ENCODE assay signal across 37 mouse cellular contexts in the genomic region with DNA sequence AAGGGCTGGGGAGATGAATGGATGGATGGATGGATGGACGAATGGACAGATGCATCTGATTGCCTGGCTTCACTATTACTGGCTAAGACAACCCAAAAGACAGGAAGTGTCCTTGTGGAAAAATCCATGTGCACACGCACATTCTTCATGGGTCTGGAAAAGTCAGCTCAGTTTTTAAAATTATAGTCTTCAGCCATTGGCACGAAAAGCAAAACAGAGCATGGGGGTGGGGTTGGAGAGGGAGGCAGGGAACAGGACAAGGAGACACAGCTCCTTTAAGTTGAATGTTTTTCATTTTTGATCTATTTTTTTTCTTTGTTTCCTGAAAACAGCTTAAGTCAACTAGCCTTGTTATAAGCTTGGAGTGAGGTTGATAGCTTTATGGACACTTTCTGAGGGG. TPM values are rescaled to one million over a fixed set of nuclear protein-coding genes. Genes with fewer than 3 reads are reported as not detected.
DNase-seq lines count a peak whose midpoint lies in the region; ATAC-seq and TF ChIP-seq lines count a peak whose summit lies in the region.
"Had no signal": no experiment of that assay in that cellular context is flagged by ENCODE, and none has a peak within 500 bp of the region (broad histone marks: within the 10 kb centered on the region; RNA-seq: fewer than 3 reads in every experiment).

No protein-coding gene starts in this region.

- no peaks in the 10 kb centered on the region for H3K79me2 ChIP-seq in liver, adult 2 months (ENCODE audit: control insufficient read depth, insufficient read depth, low read length)

- TF ChIP-seq EP300 in liver, postnatal 0 days (IDR thresholded peaks at IDR 0.05; ENCODE audit: low read depth), result no peak

- TF ChIP-seq CTCF in kidney, adult 2 months (conservative IDR thresholded peaks at IDR 0.05; ENCODE audit: insufficient read depth, insufficient read length, low read depth, low read length), result no peak
- no peak for TF ChIP-seq CTCF in liver, adult 2 months (IDR thresholded peaks at IDR 0.05; ENCODE audit: low read depth, low read length)
- no peak for TF ChIP-seq CTCF in liver, postnatal 0 days (IDR thresholded peaks at IDR 0.05; ENCODE audit: low read depth)

- H3K36me3 ChIP-seq in kidney, adult 2 months (ENCODE audit: control insufficient read depth, insufficient read depth, low read length), result no peaks in the 10 kb centered on the region
- H3K36me3 ChIP-seq in kidney, embryonic 14.5 days (ENCODE audit: control insufficient read depth, insufficient read depth, low read length), result no peaks in the 10 kb centered on the region; the same call in 1 of the 2 replicates
- 0 out of 2 replicates have a peak, but pooled peaks cover 1% of the 10 kb centered on the region for H3K36me3 ChIP-seq in liver, adult 2 months (ENCODE audit: control insufficient read depth, insufficient read depth, low read length)
- peaks cover 18% of the 10 kb centered on the region for H3K36me3 ChIP-seq in liver, postnatal 0 days (replicated peaks; ENCODE audit: insufficient read depth, low read length)
- H3K36me3 ChIP-seq: heart, embryonic 15.5 days; midbrain, embryonic 13.5 days; neural tube, embryonic 15.5 days; stomach, embryonic 15.5 days had no signal

- no peaks in the 10 kb centered on the region for H3K27me3 ChIP-seq in kidney, adult 2 months (replicated peaks; ENCODE audit: control insufficient read depth, insufficient read depth, low read length)
- no peaks in the 10 kb centered on the region for H3K27me3 ChIP-seq in kidney, embryonic 14.5 days (ENCODE audit: control insufficient read depth, insufficient read depth, low read length)
- no peaks in the 10 kb centered on the region for H3K27me3 ChIP-seq in liver, adult 2 months (ENCODE audit: control insufficient read depth, insufficient read depth, low read length)
- H3K27me3 ChIP-seq in liver, postnatal 0 days (ENCODE audit: insufficient read depth, low read length), result no peaks in the 10 kb centered on the region
- H3K27me3 ChIP-seq: embryonic facial prominence, embryonic 12.5 days; heart, embryonic 15.5 days; limb, embryonic 13.5 days; liver, embryonic 12.5 days; megakaryocyte, embryonic 14.5 days; midbrain, embryonic 13.5 days; neural tube, embryonic 15.5 days; stomach, embryonic 15.5 days had no signal

- H3K4me1 ChIP-seq in kidney, adult 2 months (ENCODE audit: control insufficient read depth, insufficient read depth, low read length), result no peaks in the 10 kb centered on the region
- H3K4me1 ChIP-seq in kidney, embryonic 14.5 days (ENCODE audit: control insufficient read depth, insufficient read depth, low read length), result no peaks in the 10 kb centered on the region
- H3K4me1 ChIP-seq in liver, adult 2 months (ENCODE audit: control insufficient read depth, insufficient read depth, low read length), result no peaks in the 10 kb centered on the region
- peaks cover 8% of the 10 kb centered on the region; the same call in 1 of the 2 replicates for H3K4me1 ChIP-seq in liver, postnatal 0 days (ENCODE audit: insufficient read depth)
- H3K4me1 ChIP-seq: embryonic facial prominence, embryonic 12.5 days; heart, embryonic 15.5 days; liver, embryonic 12.5 days; neural tube, embryonic 15.5 days; stomach, embryonic 15.5 days had no signal

- no peak overlapping the region for H3K9ac ChIP-seq in kidney, embryonic 14.5 days (ENCODE audit: low read depth, low read length)
- H3K9ac ChIP-seq in liver, adult 2 months (ENCODE audit: low read depth, low read length), result no peak overlapping the region
- no peak overlapping the region for H3K9ac ChIP-seq in liver, postnatal 0 days (replicated peaks)
- H3K9ac ChIP-seq: embryonic facial prominence, embryonic 12.5 days; heart, embryonic 15.5 days; limb, embryonic 13.5 days; liver, embryonic 12.5 days; midbrain, embryonic 13.5 days; neural tube, embryonic 15.5 days; stomach, embryonic 15.5 days had no signal

- WGBS in kidney, adult 2 months, result 53% methylated on average over 3 of the region's 3 CpGs
- WGBS in kidney, embryonic 14.5 days, result 70% methylated on average over 3 of the region's 3 CpGs
- WGBS in liver, adult 2 months, result 76% methylated on average over 3 of the region's 3 CpGs
- WGBS in liver, postnatal 0 days (ENCODE audit: insufficient replicate concordance), result 71% methylated on average over 3 of the region's 3 CpGs

- H3K27ac ChIP-seq in kidney, adult 2 months (ENCODE audit: insufficient read depth, low read depth, low read length), result peak overlapping the region; percentile 43; the same call in 1 of the 2 replicates
- no peak overlapping the region for H3K27ac ChIP-seq in kidney, embryonic 14.5 days (ENCODE audit: low read depth, low read length)
- no peak overlapping the region for H3K27ac ChIP-seq in liver, adult 2 months (replicated peaks; ENCODE audit: insufficient read depth, low read depth, low read length)
- H3K27ac ChIP-seq in liver, postnatal 0 days (ENCODE audit: low read depth), result no peak overlapping the region
- H3K27ac ChIP-seq: embryonic facial prominence, embryonic 12.5 days; heart, embryonic 10.5 days; heart, embryonic 15.5 days; limb, embryonic 13.5 days; liver, embryonic 12.5 days; midbrain, embryonic 13.5 days; neural tube, embryonic 15.5 days; stomach, embryonic 15.5 days had no signal

- no peak for TF ChIP-seq POLR2A in kidney, adult 2 months (IDR thresholded peaks at IDR 0.05; ENCODE audit: low read depth, low read length)
- no peak for TF ChIP-seq POLR2A in liver, adult 2 months (IDR thresholded peaks at IDR 0.05; ENCODE audit: extremely low read depth, insufficient read depth, low read length)

- no peak overlapping the region for H3K4me3 ChIP-seq in kidney, adult 2 months (ENCODE audit: insufficient read depth, low read depth, low read length)
- H3K4me3 ChIP-seq in kidney, embryonic 14.5 days (ENCODE audit: low read length), result no peak overlapping the region
- no peak overlapping the region for H3K4me3 ChIP-seq in liver, adult 2 months (ENCODE audit: insufficient read depth, low read depth, low read length)
- no peak overlapping the region for H3K4me3 ChIP-seq in liver, postnatal 0 days (ENCODE audit: low read depth, low read length)
- H3K4me3 ChIP-seq: embryonic facial prominence, embryonic 12.5 days; heart, embryonic 10.5 days; heart, embryonic 15.5 days; limb, embryonic 13.5 days; liver, embryonic 12.5 days; megakaryocyte, embryonic 14.5 days; midbrain, embryonic 13.5 days; neural tube, embryonic 15.5 days; stomach, embryonic 15.5 days had no signal

- no peaks in the 10 kb centered on the region for H3K9me3 ChIP-seq in kidney, embryonic 14.5 days (ENCODE audit: control insufficient read depth, low read length)
- H3K9me3 ChIP-seq in liver, postnatal 0 days (ENCODE audit: low read length), result no peaks in the 10 kb centered on the region
- H3K9me3 ChIP-seq: embryonic facial prominence, embryonic 12.5 days; heart, embryonic 10.5 days; heart, embryonic 15.5 days; limb, embryonic 13.5 days; liver, embryonic 12.5 days; megakaryocyte, embryonic 14.5 days; midbrain, embryonic 13.5 days; neural tube, embryonic 15.5 days; stomach, embryonic 15.5 days had no signal

- no peak for ATAC-seq in kidney, embryonic 14.5 days (ENCODE audit: low FRiP score, low TSS enrichment)
- no peak for ATAC-seq in liver, postnatal 0 days
- ATAC-seq: activated CD4-positive, CD25-positive, alpha-beta regulatory T cell, adult 4 months; forebrain, embryonic 14.5 days; hindbrain, embryonic 16.5 days; liver, embryonic 12.5 days; lung, postnatal 0 days; midbrain, embryonic 13.5 days had no signal

- DNase-seq in kidney, adult 2 months, result peak; percentile 57
- DNase-seq in liver, adult 2 months (ENCODE audit: extremely low read depth, low read depth, low spot score), result peak; percentile 3
- no peak for DNase-seq in liver, postnatal 0 days
- DNase-seq in kidney, postnatal 14 days, result peak; percentile 61
- no peak for DNase-seq in testis, postnatal 14 days (ENCODE audit: low spot score)
- no peak for DNase-seq in neural tube, embryonic 10.5 days (ENCODE audit: extremely low spot score, low spot score)
- DNase-seq: B cell, adult 2 months; cerebellum, adult 11-12 months; cerebellum, adult 9-11 months; embryo, embryonic 11 days; gastrocnemius, postnatal 14 days; layer of hippocampus, adult 9-11 months; lung, adult 18-20 months; lung, postnatal 4 days; retina, postnatal 1 day; right cerebral cortex, postnatal 14 days; thymus, postnatal 14 days had no signal

- no peak overlapping the region for H3K4me2 ChIP-seq in kidney, embryonic 14.5 days (replicated peaks; ENCODE audit: low read depth, low read length)
- no peak overlapping the region for H3K4me2 ChIP-seq in liver, postnatal 0 days (ENCODE audit: low read depth, low read length)
- H3K4me2 ChIP-seq: embryonic facial prominence, embryonic 12.5 days; heart, embryonic 15.5 days; limb, embryonic 13.5 days; liver, embryonic 12.5 days; midbrain, embryonic 13.5 days; neural tube, embryonic 15.5 days; stomach, embryonic 15.5 days had no signal

RNA-seq across cellular contexts. Expression of a gene that starts 58.8 kb away (rescaled TPM):
- polyA plus RNA-seq in kidney, adult 2 months (2012; rRNA removed), result 76.0 and 79.1 TPM in 2 replicates
- 1.4 and 3.3 TPM in 2 replicates for polyA plus RNA-seq in kidney, embryonic 14.5 days (2014; fragmentation: Nextera tagmentation; extraction: Ambion mirVana)
- not detected in 2 replicates for total RNA-seq in liver, adult 2 months (2014; rRNA removed)
- not detected in 2 replicates for polyA plus RNA-seq in liver, adult 2 months (2012; rRNA removed)
- not detected in 2 replicates for polyA plus RNA-seq in liver, postnatal 0 days (2015; fragmentation: Nextera tagmentation; extraction: Ambion mirVana)
- total RNA-seq: gastrocnemius, postnatal 14 days; granulocyte monocyte progenitor cell, adult 5-6 weeks; heart, postnatal 25 days; left cerebral cortex, postnatal 14 days had no signal
- polyA plus RNA-seq: activated CD4-positive, CD25-positive, alpha-beta regulatory T cell, adult 4 months; embryonic facial prominence, embryonic 12.5 days; forebrain, embryonic 14.5 days; heart, embryonic 10.5 days; heart, embryonic 15.5 days; hindbrain, embryonic 11.5 days; hindbrain, embryonic 16.5 days; intestine, embryonic 14.5 days; limb, embryonic 13.5 days; liver, embryonic 12.5 days; lung, postnatal 0 days; midbrain, embryonic 13.5 days; neural tube, embryonic 15.5 days; small intestine, adult 2 months; stomach, embryonic 15.5 days had no signal

Comparison
In these comparisons a context has a peak if more than half of its experiments do, and no peak if none do; other contexts are left out.
1. DNase-seq: peak in kidney, adult 2 months (single experiment), liver, adult 2 months (single experiment) and kidney, postnatal 14 days (single experiment); none in liver, postnatal 0 days (single experiment), testis, postnatal 14 days (single experiment) and neural tube, embryonic 10.5 days (single experiment).
2. RNA of a gene that starts 58.8 kb away (polyA plus RNA-seq): 76.0 to 79.1 TPM in kidney, adult 2 months; 1.4 to 3.3 TPM in kidney, embryonic 14.5 days, not detected in liver, adult 2 months and not detected in liver, postnatal 0 days; every median in the first group is over 10 times any median in the second.